Mouse (Mus musculus): ENCODE data around the gene Slc22a12.

Gene Slc22a12

DNA sequence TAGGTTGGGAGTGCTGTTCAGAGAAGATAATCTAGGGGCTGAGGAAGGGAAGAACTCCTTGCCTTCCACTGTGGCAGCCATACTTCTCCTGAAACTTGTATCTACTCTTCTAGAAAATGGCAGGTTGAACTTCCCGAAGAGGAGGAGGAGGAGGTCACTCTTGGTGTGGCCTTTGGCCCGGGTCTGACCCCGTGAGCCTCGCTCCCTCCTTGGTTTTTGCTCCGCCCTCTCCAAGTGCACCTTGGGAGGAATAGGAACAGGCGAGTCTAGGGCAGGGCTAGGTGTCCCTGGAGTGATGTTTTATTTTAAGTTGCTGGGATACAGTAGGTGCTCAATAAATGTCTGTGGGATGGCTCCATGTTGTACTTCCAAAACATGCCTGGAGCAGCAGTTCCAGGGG is 27.9 kb downstream of the Slc22a12 start:
- no peak for DNase-seq

DNA sequence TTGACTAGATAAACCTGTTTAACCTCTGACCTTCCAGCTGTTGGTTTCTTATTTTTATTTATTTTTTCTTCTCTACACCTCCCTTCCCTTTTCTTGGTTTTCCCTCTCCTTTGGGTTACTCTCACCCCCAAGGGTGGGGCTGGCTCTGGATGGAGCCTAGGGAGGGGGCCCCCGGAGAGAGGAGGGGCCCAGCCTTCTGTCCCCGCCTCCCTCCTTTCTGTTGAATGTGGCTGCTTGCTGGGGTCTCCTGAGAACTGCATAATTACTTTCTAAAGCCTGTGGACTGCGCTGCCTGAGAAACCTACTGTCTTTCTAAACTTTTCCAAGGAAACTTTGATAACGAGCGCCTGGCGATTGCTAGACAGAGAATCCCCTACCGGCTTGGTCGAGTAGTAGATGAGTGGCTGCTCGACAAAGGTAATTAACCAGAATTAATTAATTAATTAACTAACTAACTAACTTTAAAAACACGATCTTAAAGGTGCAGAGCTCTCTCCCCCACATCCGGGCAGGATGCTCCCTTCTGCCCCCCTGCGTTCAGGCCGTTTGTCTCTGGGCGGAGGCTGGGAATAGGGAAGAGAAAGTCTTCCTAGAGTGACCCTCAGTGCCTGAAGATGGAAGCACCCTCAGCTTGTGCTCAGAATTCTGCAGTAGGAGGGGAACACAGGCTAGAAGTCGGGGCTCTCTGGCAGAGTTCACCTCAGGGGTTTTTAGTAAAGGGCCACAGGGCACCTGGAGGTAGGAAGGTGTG is 29.3 kb downstream of the Slc22a12 start:
- no peak for DNase-seq

DNA sequence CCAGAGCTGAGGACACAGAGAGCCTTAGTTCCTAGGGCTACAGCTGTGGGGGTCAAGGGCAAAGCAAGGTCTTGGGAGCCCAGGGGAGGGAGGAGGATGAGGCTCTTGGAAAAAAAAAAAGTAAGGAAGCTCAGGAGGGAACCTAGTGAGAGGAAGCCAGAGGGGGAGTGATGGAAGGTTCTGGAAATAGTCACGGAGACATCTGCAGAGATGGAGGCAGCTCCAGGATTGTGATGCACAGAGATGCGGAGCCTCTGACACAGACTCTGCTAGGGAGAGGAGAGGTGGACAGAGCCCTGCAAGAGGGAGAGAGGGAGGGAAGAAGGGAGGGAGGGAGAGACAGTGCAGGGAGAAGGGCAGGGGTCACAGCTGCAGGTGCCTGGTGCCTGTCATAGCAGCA is 32.3 kb downstream of the Slc22a12 start:
- DNase-seq, result no peak

DNA sequence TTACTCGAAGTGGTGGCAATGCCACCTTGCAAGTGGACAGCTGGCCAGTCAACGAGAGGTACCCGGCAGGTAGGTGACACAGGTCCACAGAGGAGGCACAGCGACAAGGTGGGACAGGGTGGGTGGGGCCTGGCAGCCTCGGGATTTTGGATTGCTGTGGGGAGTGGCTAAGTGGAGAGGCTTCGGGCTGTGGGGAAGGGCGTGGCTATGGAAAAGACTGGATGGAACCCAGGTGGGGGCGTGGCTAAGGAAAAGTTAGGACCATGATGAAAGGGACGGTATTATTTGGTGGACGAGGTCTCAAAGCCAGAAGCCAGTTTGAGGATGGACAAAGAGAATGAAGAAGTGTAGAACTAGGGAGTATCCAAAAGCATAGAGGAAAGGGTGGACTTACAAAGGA is 33.0 kb downstream of the Slc22a12 start:
- DNase-seq, result no peak

DNA sequence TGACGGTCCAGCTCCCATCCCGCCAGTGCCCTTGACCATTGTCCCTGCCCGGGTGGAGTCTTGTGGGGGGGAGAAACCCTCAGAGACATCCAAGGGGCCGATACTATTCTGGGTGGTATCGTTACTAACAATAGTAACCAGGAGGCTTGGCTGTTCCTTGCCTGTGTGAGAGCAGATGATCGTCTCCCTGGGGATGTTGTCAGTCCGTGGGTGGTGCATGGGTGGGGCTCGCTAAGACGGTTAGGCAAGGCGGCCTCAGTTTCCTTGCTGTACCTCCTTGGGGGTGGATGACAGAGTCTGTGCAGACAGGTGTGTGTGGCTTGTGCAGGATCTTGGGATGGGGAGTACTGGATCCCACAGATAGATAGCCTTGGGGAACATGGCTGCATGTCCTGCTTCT is 35.4 kb downstream of the Slc22a12 start:
- peak; percentile 76 for DNase-seq

DNA sequence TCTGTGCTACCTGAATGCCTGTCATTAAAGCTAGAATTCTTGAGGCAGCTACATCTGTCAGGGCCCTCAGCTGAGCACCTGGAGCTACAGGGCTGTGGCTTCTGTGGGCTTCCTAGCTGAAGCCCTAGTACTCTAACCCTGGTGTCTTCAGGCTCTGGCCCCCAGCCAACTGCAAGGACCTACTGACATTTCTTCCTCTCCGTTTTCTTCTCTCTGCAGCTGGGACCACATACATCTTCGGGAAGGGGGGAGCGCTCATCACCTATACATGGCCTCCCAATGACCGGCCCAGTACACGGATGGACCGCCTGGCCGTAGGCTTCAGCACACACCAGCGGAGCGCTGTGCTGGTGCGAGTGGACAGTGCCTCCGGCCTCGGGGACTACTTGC is 38.2 kb downstream of the Slc22a12 start:
- no peak for DNase-seq

DNA sequence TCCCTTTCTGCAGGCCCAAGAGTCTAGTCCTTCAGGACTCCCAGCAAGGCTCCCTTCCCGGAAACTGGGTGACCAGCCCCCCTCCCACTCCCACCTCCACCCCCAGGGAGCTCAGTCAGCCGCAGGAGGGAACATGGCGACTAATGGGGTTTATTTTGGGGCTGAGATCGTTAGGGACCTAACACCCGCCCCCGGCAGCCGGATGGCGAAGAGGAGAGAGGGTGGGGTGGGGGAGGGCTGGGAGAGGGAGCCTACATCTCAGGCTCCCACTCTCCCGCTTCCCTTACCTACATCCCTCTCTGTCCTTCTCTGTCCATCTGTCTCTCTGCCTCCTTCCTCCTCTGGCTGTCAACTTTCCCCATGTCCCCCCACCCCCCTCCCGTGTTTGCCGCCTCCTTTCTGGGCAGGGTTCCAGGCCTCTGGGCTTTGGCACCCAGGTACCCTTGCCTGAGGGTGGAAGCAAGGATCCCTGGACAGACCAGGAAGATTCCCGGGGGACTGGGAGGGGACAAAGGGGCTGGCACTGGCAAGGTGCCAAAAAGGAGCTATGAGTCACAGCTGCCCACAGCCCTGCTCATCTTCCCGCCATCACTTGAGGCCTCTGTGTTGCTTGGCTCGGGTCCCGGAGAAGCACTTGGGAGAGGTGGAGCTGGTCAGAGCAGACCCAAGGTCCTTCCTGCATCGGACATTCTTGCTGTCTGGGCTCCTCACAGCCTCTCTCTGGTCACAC is 38.7 kb downstream of the Slc22a12 start:
- peak; percentile 83 for DNase-seq

DNA sequence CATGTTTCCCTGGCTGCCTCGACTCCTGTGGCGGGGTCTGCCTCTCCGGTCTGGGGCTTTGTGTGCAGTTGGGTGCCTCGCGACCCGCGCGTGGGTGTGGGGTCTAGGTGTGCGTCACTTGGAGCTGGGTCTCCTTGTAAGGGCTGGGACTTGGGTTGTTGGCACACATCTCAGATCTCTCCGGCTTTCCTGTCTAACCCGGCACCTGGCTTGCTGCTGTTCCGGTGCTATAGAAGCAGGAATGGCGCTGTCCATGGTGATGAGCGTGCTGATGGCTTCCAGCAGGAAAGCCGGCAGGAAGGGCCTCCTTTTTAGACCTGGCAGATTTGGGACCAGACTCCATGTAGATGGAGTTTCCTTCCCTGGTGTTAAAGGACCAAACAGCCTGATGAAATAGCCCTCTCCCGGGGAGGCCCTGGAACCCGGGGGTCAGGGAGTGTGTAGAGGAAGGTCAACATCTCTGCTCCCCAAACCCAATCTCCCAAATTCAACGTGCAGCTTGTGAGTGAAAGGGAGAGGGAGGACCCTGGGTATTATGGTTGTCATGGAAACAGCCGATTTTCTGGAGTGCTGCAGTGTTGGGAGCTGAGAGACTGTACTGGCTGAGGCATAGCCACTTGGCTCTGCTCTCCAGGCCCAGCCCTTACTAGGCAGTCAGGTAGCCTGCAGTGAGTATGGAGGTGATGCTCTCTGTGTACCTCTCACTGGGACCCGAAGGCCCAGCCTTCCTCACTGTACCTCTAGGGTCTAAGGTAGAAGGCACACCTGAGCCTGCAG is 40.1 kb downstream of the Slc22a12 start:
- peak; percentile 75 for DNase-seq

DNA sequence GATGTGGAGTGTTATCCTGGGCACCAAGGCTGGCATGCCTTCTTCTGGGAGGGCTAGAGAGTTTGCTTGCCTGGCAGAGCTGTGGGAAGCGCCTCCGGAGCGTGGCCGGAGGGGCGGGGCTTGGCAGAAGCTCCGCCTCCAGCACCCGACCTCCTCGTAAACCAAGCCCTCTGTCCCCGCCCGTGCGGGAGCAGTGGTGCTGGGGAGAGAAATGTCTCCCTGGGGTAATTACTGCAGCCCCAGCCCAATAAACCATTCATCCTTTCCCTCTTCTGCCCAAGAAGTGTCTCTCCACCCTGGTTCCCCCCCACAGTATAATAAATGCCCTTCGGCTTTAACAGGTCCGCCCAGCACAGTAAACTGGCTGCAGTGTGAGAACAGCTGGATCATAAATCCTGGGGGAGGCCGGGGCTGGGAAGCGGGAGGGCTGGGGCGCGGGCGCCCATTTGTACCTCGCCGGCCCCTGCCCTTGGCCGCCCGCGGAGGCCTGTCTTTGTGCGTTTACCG is 40.7 kb downstream of the Slc22a12 start:
- DNase-seq, result peak; percentile 90

DNA sequence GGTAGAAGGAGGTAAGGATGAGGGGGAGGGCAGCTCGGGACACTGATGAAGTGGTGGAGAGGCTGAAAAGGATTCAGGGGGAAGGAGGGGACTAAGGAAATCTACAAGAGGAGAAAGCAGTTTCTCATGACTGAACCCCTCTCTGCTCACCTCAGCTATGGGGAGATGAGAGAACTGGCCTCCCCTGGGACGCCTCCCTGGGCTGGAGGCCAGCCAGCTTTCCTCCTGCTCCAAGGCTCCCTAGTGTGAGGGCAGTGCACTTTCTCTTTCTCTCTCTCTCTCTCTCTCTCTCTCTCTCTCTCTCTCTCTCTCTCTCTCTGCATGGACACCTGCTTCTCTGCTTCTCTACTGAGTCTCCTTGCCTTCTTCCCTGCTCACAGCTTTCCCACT is 42.2 kb downstream of the Slc22a12 start:
- peak; percentile 30 for DNase-seq

DNA sequence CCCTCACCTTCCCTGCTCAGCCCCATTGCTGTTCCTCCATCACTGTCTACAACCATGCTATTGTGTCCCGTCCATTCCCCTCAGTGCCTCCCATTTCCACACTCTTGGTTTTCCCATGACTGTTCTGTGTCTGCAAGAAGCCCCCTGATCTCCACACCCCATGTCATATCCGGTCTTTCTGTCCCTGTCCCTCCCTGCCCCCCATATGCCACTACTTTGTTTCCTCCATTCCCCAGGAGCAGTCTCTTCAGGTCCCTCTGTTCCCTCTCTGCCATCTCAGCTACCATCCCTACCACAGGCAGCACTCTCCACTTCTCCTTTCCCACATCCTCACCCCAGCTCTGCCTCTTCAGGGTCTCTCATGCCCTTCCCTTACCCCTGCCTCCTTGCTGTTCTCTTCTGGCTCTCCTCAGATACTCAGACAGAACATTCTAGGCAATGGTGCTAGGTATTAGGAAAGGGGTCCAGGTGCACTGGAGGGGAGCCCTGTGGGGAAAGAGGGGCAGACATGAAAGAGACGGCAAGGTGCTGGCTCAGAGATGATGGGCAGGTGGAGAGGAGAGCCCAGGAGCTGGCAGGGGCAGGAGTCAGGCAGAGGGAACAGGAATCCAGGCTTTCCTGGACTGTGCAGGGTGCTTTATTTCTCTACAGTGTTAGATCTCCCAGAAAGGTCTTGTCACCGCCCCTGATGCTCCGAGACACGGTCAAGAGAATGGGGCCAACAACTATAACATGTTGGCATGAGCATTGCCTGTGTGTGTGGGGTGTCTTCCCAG is 42.8 kb downstream of the Slc22a12 start:
- no peak for DNase-seq

DNA sequence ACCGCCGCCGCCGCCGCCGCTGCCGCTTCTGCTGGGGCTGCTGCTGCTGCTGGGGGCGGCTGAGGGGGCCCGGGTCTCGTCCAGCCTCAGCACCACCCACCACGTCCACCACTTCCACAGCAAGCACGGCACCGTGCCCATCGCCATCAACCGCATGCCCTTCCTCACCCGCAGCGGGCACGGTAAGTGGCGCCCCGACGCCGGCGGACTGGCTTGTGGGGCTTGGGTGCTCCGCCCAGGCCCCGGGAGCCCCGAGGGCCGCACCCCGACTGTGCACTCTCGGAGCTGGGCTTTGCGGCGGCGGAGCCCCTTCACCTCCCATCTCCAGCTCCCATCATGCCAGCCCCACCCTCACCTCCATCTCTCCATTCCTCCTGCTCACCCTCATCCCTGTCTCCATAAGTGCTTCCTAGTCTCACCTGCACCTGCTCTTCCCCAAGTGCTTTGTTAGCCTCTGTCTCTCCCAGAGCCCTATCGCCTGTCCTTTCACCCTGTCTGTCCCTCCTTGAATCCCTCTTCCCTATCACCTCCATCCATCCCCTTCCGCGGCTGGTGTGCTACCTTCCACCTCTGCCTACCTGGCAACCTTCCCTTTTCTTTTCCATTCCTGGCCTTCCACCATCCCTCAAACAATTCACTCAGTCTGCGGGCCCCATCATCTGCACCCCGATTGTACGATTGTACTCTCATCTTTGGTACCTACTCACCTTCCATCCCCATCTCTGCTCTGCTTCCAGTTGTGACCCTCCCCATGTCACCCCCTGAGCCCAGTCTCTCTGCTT is 44.3 kb downstream of the Slc22a12 start:
- DNase-seq, result no peak

DNA sequence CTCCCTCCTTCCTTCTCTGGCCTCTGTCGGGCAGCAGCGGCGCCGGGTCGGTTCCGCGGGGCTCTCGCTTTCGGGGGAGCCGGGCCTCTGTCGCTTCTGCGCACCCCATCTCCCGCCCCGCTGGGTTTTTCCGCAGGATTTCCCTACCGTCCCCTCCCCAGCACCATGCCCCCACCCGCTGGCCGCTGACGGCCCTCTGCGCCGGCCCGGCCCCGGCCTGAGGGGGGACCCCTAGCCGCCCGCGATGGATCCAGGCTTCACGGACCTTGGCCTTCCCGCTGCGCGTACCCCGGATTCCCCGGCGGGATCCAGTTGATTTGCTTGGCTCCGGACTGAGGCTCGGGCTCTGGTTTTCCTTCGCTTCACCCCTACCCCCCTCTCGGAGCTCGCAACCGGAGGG is 45.0 kb downstream of the Slc22a12 start:
- no peak for DNase-seq

DNA sequence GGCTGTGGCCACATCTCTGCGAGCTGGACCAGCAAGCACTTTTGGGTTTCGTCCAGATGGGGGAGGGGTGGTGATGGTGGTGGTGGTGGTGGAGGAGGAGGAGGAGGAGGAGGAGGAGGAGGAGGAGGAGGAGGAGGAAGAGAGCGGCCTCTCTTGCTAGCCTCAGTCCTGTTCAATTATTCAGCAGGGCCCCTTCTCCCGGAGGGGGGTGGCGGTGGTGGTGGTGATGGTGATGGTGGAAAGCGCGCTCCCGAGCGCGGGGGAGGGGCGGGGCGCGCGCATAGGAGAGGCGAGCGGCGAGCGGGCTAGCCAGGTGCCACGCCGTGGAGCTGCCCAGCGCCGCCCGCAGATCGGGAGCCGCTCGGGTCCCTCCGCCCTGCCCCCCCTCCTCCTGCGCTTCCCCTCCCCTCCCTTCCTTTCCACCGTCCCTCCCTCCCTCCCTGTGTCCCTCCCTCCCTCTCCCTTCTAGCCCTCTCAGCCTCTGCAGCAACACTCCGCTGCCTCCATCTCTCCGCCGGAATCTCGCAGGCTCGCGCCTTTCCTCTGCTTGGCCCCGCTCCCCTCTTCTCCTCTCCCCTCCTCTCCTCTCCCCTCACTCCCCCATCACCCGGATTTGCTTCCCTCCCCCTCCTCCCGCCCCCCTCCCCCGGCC is 45.6 kb downstream of the Slc22a12 start:
- peak; percentile 74 for DNase-seq

DNA sequence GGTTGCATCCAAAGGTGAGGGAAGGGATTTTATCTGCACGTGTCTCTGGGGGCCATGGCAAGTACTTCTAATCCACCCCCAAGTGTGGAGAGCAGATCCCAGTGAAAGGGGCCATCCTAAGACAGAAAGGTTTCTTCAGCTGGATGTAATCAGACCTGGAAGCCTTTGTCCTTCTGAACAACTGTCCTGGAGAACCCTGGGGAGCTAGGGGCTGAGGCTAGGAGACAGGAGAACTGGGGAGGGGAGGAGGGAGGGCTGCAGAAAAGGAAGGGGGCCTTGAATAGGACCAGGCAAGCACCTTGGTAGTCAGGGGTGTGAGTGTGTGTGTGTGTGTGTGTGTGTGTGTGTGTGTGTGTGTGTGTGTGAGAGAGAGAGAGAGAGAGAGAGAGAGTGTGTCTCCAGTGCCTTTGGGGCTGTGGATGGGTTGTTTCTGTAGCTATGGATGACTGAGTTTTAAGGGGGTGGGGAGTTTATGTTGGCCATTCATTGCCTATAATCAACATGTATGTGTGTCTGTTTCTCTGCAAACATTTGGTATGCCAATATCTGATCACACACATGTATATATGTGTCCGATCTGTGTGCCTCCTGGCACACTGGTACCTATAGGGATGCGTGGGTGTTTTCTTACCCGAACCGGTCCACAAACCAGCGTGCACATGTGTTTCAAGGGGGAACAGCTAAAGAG is 46.2 kb downstream of the Slc22a12 start:
- DNase-seq, result no peak

DNA sequence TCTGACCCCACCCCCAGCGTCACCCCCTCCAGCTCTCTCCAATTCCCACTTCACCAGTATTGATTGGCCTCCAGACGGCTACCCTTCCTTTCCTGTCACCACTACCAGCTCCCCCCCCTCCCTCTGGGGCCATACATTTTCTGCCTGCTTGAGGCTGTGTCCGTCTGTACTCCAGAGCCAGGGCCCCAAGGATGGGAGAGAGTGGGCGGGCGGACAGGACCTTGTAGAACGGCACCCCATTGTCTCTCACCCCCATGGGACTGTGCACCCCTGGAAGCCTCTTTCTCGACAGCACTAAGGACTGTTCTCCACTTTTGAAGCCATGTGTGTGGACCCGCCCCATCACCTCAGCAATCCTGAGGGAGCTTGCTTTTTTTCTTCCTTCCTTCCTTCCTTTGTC is 47.1 kb downstream of the Slc22a12 start:
- no peak for DNase-seq

DNA sequence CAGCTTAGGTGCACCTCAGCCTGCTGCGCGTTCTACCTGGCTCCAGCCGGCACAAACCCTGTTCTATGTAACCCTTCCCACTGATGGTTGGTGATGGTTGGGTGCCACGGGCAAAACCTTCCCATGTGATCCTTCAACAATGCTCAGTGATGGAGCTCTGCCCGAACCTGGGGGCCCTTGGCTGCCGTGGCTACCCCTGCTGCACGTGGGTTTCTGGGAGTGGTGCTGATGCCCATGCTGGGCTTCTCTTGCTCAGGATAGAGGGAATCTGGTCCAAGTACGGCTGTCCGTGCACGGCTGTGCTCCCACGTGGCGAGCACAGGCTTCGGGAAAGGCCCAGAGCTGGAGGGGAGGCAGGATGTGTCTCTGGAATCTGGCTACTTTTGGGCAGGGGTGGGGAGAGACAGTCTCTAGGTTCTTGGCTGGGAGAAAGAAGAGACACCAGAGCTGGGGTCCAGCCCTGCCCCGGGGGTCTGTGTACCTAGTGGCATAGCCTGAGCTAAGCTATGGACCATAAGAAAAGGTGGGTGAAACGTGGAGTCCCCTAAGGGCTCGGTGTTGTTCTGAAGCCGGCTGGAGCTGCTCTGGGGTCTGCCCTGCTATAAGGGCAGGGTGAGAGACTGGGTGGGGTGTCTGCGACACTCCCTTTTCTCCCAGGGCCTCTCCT is 48.2 kb downstream of the Slc22a12 start:
- DNase-seq, result no peak

DNA sequence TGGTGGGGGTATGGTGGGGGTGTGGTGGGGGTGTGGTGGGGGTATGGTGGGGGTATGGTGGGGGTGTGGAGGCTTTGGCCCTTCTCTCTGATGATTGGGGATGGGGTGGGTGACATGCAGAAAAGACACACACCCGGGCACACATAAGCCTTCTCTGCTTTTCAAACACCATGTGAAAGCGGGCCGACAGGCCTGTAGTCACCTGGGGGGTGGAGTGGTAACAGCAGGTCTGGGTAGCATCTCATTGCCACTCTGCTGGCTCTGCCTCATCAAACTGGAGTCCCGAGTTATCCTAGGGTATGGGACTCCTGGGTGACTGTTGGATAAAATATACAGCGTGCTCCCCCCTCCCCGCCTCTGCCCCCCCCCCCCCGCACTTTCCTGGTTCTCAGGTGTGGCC is 48.8 kb downstream of the Slc22a12 start:
- DNase-seq, result no peak

DNA sequence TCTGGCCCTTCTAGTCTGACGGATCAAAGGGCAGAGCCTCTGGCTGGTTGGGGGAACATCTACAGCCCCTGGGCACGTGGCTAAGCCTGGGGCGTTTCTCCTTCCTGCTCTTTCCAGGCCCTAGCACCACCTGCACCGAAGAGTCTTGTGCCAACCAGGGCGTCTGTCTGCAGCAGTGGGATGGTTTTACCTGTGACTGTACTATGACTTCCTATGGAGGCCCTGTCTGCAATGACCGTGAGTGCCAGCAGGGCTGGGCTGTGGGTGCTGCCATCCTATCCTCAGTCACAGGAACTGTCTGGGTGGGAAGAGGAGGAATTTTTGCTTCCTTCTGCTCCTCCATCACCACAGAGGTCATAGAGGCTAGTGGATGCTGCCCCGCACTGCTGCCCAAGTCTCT is 49.6 kb downstream of the Slc22a12 start:
- no peak for DNase-seq

DNA sequence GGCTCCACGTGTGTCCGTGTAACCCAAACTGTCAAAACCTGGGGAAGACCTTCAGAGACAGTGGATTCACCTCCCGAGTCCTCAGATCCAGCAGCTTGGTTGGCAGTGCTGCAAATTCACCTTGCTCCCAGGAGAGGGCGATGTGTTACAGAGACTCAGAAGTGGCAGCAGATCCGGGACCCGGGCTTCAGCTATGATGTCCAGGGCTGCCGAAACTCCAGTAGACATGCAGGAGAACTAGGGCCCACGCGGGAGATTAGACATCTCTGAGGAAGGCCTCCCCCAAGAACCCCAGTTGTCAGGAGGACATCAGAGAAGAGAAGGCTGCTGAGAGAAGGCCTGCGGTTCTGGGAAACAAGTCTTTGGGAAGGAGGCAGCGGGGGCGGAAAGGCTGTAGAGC is 50.7 kb downstream of the Slc22a12 start:
- peak; percentile 80 for DNase-seq

Data from right cerebral cortex, adult 18-20 months (tissue).